Mouse (Mus musculus) megakaryocyte, embryonic 14.5 days (primary cell): Measurements from ENCODE around the gene Lad1. TPM values are rescaled to one million over a fixed set of nuclear protein-coding genes. Genes with fewer than 3 reads are reported as not detected.

Experiments
- H3K27me3 ChIP-seq: replicated peaks from 2 replicates; pipeline ENCODE3; 2012; ENCODE audit warnings: inconsistent platforms
- H3K36me3 ChIP-seq: replicated peaks from 2 replicates; pipeline ENCODE3; 2012; ENCODE audit warnings: low read length, inconsistent platforms, mixed read lengths
- H3K4me1 ChIP-seq: 2 replicates; pipeline ENCODE4 v1.6.1; 2012; ENCODE audit warnings: inconsistent platforms
- H3K4me3 ChIP-seq: replicated peaks from 2 replicates; pipeline ENCODE3; 2012; ENCODE audit warnings: moderate library complexity, mild to moderate bottlenecking, inconsistent platforms
- H3K9me3 ChIP-seq: 2 replicates; pipeline ENCODE4 v1.6.1; 2012; ENCODE audit warnings: inconsistent platforms
- FLI1 ChIP-seq: IDR thresholded peaks from 2 replicates; pipeline ENCODE4 v1.6.1; 2012; ENCODE audit warnings: low read length, inconsistent platforms, mixed read lengths
- GATA1 ChIP-seq: IDR thresholded peaks from 3 replicates; pipeline ENCODE4 v1.6.1; 2012; ENCODE audit warnings: mixed read lengths, low read length, inconsistent platforms, borderline replicate concordance
- polyA plus RNA-seq: library from polyadenylated mRNA; stranded (reverse); fragments of >175 nt; gene quantifications from 2 replicates; pipeline ENCODE4 v1.2.3, GENCODE M21; 2012; ENCODE audit warnings: low replicate concordance; ENCODE audit not compliant: insufficient read depth

Gene Lad1
- polyA plus RNA-seq = 0.07 TPM in 1 of 2 replicates, not detected in the other

DNA sequence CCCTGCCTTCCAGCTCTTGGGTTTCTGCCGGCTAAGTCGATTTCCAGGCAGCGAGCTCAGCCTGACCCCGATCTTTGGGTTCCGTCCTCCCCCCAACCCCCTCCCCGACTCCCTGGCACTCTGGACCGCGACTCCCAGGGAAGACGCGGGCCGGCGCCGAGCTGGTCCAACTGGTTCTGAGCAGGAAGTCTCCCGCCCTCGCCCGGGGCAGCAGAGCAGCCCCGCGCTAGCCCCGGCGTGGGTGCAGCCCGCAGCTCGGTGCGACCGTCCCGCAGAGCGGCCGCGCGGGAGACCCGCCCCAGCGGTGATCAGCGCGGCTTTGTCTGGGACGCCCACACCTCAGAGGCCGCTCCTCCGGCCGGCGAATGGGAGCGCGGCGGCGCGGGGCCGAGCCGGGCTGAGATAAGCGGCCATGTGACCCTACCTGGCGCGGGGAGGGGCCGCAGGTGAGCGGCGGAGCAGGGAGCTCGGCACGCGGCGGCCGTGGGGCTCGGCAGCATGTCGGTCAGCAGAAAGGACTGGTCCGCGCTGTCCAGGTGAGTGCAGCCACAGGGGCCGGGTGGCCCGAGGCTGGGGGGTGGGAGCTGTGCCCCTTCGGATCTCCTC lies at the start of gene Lad1:
Gene Lad1 (plus strand): TSS at position 118 of the 606 bp plus-strand sequence.
- Histone ChIP-seq H3K9me3 (no peaks in the 10 kb centered on the region), H3K36me3 (no peaks in the 10 kb centered on the region), H3K27me3 (peaks cover 98% of the 10 kb centered on the region), H3K4me1 (peaks cover 16% of the 10 kb centered on the region), H3K4me3 (peak within 1 kb of the TSS; percentile 74)
- no peak for TF ChIP-seq FLI1
- no peak for TF ChIP-seq GATA1

DNA sequence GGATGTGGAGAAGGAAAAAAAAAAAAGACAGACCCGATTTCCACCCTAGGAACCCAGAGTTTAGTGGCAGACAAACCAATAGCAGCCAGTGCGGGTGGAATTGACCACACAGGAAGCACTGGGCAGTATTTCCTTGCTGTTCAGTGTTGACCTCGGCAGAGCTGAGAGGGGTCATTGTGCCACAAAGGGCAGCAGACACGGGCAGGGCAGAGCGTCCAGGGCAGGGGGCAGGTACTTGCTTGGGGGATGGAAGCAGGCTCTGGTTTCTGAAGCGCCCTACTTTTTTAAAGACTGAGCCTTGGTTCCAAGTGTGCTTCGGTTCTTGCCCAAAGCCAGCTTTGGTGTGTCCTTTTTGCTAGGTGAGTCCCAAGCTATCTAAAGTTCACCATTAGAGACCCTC lies 48.2 kb upstream of the Lad1 start:
- Histone ChIP-seq H3K36me3 (peaks cover 45% of the 10 kb centered on the region), H3K4me3 (peak overlapping the region; percentile 88), H3K4me1 (peaks cover 86% of the 10 kb centered on the region), H3K27me3 (peaks cover 20% of the 10 kb centered on the region), H3K9me3 (no peaks in the 10 kb centered on the region)
- TF ChIP-seq FLI1 = no peak
- TF ChIP-seq GATA1 = no peak

DNA sequence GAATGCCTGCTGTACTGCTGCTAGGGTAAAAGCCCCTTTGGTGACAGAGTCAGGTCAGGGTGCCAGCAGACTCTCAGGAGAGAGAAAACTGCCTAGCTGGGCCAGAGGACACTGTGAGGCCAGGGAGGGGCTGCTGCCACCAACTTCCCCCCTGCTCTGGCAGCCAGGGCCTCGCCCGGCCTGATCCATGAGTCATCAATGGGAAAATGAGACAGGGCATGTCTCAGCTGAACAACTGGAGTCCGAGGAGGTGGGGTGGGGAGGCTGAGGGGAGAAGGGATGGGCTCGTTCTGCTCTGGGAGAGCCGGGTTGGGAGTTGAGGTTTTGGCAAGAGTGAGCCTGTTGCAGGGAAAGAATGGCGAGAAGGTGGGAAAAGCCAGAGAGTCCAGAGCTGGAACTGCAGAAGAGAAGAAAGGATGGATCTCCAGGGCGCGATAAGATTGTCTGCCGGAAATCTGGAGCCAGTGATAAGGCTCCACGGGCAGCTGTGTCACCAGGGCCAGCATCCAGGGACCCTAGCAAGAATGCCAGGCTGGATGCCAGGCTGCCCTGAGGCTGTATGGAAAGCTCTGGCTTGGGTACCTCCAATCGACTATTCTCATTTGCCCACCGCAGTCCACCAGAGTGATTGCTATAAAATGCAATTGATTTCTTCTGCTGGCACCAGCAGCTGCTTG lies 47.4 kb upstream of the Lad1 start:
- peaks cover 45% of the 10 kb centered on the region for H3K36me3 ChIP-seq

DNA sequence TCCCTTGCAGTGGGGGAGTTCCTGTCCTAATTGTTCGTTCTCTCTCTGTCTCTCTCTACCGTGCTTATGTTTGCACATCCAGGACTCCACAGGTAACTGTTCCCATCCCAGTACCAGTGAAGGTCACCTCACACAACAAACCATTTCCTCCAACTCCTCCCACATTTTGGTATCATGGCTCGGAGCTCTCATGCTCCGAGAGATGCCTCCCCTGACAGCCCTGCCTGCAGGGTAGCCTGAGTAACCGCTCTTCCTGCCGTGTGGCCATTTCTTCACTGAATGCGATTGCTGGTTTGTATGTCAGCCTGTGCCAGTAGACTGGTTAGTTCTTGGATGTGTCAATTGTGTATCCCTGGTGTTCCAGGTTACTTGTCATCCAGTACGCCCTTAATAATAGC lies 46.8 kb upstream of the Lad1 start:
- Histone ChIP-seq H3K4me3 (peak overlapping the region; percentile 59), H3K36me3 (peaks cover 45% of the 10 kb centered on the region), H3K9me3 (no peaks in the 10 kb centered on the region), H3K4me1 (peaks cover 87% of the 10 kb centered on the region), H3K27me3 (peaks cover 8% of the 10 kb centered on the region)
- TF ChIP-seq FLI1 = no peak

More for the DNA sequence above, 47.4 kb upstream of the Lad1 start:
- H3K4me3 ChIP-seq = peak overlapping the region; percentile 81
- no peak for TF ChIP-seq GATA1
- TF ChIP-seq FLI1 = no peak
- H3K9me3 ChIP-seq = no peaks in the 10 kb centered on the region
- peaks cover 86% of the 10 kb centered on the region for H3K4me1 ChIP-seq
- peaks cover 13% of the 10 kb centered on the region for H3K27me3 ChIP-seq

DNA sequence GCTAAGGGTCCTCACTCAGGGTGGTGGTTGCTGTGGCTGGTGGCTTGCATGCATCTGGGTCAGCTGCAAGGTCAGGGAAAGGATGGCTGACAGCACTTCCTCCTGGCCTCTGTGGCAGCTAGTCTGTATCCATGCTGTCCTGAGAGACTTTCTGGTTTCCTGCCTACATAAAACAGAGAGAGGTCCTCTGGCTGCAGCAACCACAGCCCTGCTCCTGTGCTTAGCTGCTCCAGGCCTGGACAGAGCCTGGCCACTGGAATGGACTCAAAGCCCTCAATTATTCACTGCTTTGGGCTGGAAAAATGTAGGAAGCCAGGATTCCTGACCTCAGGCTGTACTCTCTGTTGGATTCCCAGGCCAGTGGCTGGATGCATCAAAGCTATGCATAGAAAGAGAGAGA lies 41.8 kb upstream of the Lad1 start:
- Histone ChIP-seq H3K4me3 (peak overlapping the region; percentile 34), H3K27me3 (peaks cover 24% of the 10 kb centered on the region), H3K9me3 (no peaks in the 10 kb centered on the region), H3K36me3 (peaks cover under 1% of the 10 kb centered on the region), H3K4me1 (peaks cover 74% of the 10 kb centered on the region)
- no peak for TF ChIP-seq GATA1
- no peak for TF ChIP-seq FLI1

DNA sequence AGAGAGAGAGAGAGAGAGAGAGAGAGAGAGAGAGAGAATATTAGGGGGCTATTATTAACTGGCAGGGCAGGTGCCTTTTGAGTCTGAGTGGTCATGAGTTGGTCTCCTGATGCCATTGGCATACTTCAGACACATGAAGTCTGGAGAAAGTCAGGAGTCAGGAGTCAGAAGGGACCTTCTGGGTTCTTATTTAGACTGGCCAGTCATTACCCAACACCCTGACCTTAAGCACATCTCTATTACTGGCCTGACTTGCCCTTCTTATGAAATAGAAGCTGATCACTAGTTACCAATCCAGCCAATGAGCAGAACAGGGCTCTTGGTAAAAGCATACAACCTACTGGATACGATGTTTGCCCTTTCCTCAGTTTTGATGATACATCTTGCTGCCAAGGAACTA lies 41.4 kb upstream of the Lad1 start:
- Histone ChIP-seq H3K27me3 (peaks cover 24% of the 10 kb centered on the region), H3K4me1 (peaks cover 70% of the 10 kb centered on the region), H3K4me3 (no peak overlapping the region), H3K9me3 (no peaks in the 10 kb centered on the region), H3K36me3 (no peaks in the 10 kb centered on the region)
- no peak for TF ChIP-seq GATA1
- no peak for TF ChIP-seq FLI1

DNA sequence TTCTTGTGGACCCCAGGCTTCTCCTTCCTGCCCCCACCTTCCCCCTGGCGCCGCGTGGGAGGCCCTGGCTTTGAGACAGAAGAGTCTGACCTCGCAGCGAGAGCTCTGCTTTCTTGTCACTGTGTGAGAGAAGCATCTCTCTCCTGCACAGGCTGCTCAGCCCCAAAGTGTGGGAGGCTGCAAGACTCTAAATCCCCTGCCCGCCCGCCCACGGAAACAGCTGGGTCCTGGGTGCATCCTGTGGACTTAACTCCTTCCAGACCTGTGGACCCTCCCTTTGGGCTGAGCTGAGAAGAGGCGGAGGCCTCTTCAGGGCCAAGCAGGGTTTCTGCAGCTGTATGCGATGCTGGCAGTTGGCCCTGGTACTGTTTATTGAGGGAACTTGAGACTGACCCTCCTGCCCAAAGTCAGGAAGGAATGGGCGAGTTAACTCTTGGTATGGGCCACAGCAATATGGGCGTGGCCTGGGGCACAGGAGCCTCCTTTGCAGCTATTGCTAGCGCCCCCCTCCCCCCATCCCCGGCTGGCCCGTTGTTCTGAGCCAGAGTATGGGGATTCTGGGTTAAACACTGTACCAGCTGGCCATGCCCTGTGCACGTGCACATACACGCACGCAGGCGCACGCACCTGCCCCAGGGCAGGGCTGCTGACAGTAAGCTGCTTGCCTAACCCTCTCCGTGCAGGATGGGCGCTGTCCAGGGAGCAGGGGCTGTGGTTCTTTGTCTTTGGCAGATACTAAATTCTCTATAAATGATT lies 39.4 kb upstream of the Lad1 start, which contains the start of gene Tnni1:
Gene Tnni1 (plus strand): TSS at position 655 of the 756 bp plus-strand sequence.
- Histone ChIP-seq H3K4me1 (peaks cover 71% of the 10 kb centered on the region), H3K27me3 (peaks cover 24% of the 10 kb centered on the region)

DNA sequence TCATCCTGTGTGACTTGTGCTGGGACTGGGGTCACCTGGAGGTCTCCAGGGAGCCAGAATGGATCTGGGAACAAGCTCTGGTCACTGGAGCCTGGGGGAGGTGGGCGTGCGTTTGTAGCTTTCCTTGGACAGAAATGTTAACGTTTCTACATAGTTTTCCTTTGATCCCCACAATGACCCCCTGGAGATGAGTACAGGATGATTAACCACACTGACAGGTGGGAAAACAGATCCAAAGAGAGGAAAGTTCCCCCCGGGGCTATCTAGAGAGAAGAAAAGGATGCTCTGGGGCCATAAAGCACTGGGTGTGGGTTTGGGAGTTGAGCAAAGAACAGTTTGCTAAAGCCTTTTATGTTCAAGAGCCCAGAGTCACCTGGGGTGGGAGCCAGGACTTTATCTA lies 37.7 kb upstream of the Lad1 start:
- TF ChIP-seq FLI1 = no peak
- no peak for TF ChIP-seq GATA1

More for the DNA sequence above, 39.4 kb upstream of the Lad1 start, which contains the start of gene Tnni1:
- no peak for TF ChIP-seq FLI1
- TF ChIP-seq GATA1 = no peak
- Histone ChIP-seq H3K4me3 (no peak within 1 kb of the TSS), H3K9me3 (no peaks in the 10 kb centered on the region), H3K36me3 (no peaks in the 10 kb centered on the region)

DNA sequence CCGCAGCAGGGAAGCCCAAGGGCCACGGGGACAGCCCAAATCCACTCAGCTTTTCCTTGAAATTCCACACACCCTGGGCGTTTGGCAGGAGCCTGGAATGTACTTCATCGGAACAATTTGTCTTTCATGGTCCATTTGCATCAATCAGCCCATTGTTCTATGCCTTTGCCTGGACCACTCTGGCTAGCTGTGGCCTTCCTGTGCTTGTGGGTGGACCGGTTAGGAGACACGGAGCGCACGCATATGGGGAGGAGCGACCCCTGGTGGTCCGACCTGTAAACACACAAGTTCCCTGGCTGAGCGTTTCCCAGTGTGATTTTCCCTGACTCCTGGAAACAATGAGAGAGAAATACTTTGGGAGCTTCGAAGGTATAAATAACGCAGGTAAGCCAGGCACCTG lies 37.2 kb upstream of the Lad1 start:
- Histone ChIP-seq H3K36me3 (no peaks in the 10 kb centered on the region), H3K4me1 (peaks cover 54% of the 10 kb centered on the region), H3K27me3 (peaks cover 20% of the 10 kb centered on the region), H3K9me3 (no peaks in the 10 kb centered on the region), H3K4me3 (no peak overlapping the region)
- TF ChIP-seq GATA1 (no peak), FLI1 (no peak)

More for the DNA sequence above, 37.7 kb upstream of the Lad1 start:
- Histone ChIP-seq H3K4me1 (peaks cover 59% of the 10 kb centered on the region), H3K9me3 (no peaks in the 10 kb centered on the region), H3K4me3 (no peak overlapping the region), H3K36me3 (no peaks in the 10 kb centered on the region), H3K27me3 (peaks cover 20% of the 10 kb centered on the region)

DNA sequence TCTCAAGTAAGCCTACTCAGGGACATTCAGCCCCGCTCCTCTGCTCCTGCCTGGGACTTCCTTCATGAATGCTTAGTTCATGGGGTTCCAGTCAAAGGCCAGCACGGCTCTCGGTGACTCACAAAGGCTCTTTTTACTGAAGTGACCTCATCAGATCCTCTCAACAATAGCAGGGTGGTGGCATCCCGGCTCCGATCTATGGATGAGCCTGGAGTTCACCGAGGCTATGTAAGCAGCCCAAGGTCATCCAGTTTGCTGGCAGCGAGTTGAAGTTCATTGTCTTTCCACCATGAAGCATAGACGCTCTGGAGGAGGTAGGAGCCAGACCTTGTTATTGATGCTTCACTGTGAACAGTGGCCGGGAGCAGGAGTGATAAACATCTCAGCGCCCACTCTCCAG lies 35.6 kb upstream of the Lad1 start:
- no peaks in the 10 kb centered on the region for H3K9me3 ChIP-seq
- no peaks in the 10 kb centered on the region for H3K36me3 ChIP-seq
- peaks cover 19% of the 10 kb centered on the region for H3K27me3 ChIP-seq
- TF ChIP-seq FLI1 = no peak
- no peak for TF ChIP-seq GATA1
- H3K4me3 ChIP-seq = no peak overlapping the region
- H3K4me1 ChIP-seq = peaks cover 40% of the 10 kb centered on the region

DNA sequence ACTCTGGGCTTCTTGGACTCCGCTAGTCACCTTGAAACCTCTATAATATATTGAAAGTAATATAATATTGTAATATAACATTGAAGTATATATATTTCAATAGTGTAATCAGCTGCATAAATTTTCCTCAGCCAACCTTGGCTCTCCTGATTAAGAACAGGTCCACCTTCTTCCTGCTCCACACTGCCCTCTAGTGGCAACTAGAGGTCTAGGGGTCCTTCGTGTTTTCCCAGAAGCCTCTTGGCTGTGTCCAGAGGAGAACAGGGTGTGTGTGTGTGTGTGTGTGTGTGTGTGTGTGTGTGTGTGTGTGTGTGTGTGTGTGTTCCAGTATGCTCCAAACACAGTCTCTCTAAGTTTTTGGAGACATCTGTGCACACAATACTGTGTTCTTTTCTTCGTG lies 30.6 kb upstream of the Lad1 start:
- H3K4me3 ChIP-seq = no peak overlapping the region

More for the DNA sequence above, 30.6 kb upstream of the Lad1 start:
- Histone ChIP-seq H3K9me3 (no peaks in the 10 kb centered on the region), H3K4me1 (peaks cover 45% of the 10 kb centered on the region), H3K27me3 (peaks cover 26% of the 10 kb centered on the region), H3K36me3 (no peaks in the 10 kb centered on the region)
- TF ChIP-seq GATA1 (no peak), FLI1 (no peak)
